Mouse (Mus musculus) T-helper 2 cell (primary cell): Measurements from ENCODE around the gene Lemd1.

Experiments used
- in situ Hi-C: fragments of 300-600 bp; cut with MboI, MseI; formaldehyde crosslinking; loops from one replicate; pipeline ENCODE4 v1.15.1; 2025; ENCODE audit warnings: high pct_unique_total_duplicates

Lemd1 gene

GRCm38 (mm10) chr1:132164780-132165518 is 26.3 kb upstream of the Lemd1 start:
- in situ Hi-C loops: no loop called here

- in situ Hi-C loops: no loop called here
Observed at GRCm38 (mm10) chr1:132165859-132166258, 25.4 kb upstream of the Lemd1 start.

- in situ Hi-C loops: no loop called here
Observed at GRCm38 (mm10) chr1:132168115-132168767, 23.0 kb upstream of the Lemd1 start.

- in situ Hi-C loops: no loop called here
Observed at GRCm38 (mm10) chr1:132170698-132171097, 20.5 kb upstream of the Lemd1 start.

- in situ Hi-C loops: no loop called here
Observed at GRCm38 (mm10) chr1:132171619-132172018, 19.6 kb upstream of the Lemd1 start.

- in situ Hi-C loops: no loop called here
Observed at GRCm38 (mm10) chr1:132186303-132186702, 4.9 kb upstream of the Lemd1 start.

- in situ Hi-C loops: no loop called here
Observed at GRCm38 (mm10) chr1:132188442-132189066, 2.7 kb upstream of the Lemd1 start.

GRCm38 (mm10) chr1:132189231-132189630 is 2.0 kb upstream of the Lemd1 start:
- in situ Hi-C loops: no loop called here

GRCm38 (mm10) chr1:132190040-132190513 is 1.2 kb upstream of the Lemd1 start:
- in situ Hi-C loops: no loop called here

- in situ Hi-C loops: no loop called here
Observed at GRCm38 (mm10) chr1:132190621-132191092, 574 bp upstream of the Lemd1 start.

GRCm38 (mm10) chr1:132191786-132192680 is 802 bp downstream of the Lemd1 start:
- in situ Hi-C loops: no loop called here

- in situ Hi-C loops: no loop called here
Observed at GRCm38 (mm10) chr1:132193806-132194205, 2.6 kb downstream of the Lemd1 start.

GRCm38 (mm10) chr1:132194624-132195023 is 3.4 kb downstream of the Lemd1 start:
- in situ Hi-C loops: no loop called here

- in situ Hi-C loops: no loop called here
Observed at GRCm38 (mm10) chr1:132195100-132195499, 3.9 kb downstream of the Lemd1 start.

- in situ Hi-C loops: no loop called here
Observed at GRCm38 (mm10) chr1:132195681-132196080, 4.5 kb downstream of the Lemd1 start.

- in situ Hi-C loops: no loop called here
Observed at GRCm38 (mm10) chr1:132196337-132196736, 5.1 kb downstream of the Lemd1 start.

- in situ Hi-C loops: no loop called here
Observed at GRCm38 (mm10) chr1:132197666-132198065, 6.4 kb downstream of the Lemd1 start.

- in situ Hi-C loops: no loop called here
Observed at GRCm38 (mm10) chr1:132198401-132199071, 7.3 kb downstream of the Lemd1 start.

GRCm38 (mm10) chr1:132199244-132199643 is 8.0 kb downstream of the Lemd1 start:
- in situ Hi-C loops: no loop called here

GRCm38 (mm10) chr1:132199934-132200333 is 8.7 kb downstream of the Lemd1 start:
- in situ Hi-C loops: no loop called here
